Mouse (Mus musculus) retina, postnatal 7 days (tissue): ENCODE results near the gene Mctp1.
A peak's percentile ranks its signal among the peaks of the same experiment; 100 is the strongest.

Experiments
- DNase-seq: peaks from one replicate; pipeline ENCODE4 v3.0.0-alpha.2; 2012; ENCODE audit warnings: low read depth, low spot score

Mctp1 gene

DNA sequence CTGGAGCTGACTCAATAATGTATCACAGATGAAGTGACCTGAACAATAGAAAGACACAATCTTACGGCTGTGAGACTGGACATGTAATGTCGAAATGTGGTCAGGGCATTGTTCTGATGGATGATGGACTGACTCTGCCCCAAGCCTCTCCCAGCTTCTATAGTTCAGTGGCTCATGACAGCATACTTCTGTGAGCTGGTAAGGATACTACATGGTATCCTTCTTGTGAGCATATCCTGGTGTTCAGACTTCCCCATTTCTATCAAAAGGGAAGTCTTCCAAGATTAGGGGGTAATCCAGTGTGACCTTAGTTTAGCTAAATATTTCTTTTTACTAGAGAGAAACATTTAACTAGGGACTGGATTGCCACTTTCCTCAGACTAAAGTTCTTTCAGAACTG, 227.2 kb downstream of the Mctp1 start:
- no peak for DNase-seq

DNA sequence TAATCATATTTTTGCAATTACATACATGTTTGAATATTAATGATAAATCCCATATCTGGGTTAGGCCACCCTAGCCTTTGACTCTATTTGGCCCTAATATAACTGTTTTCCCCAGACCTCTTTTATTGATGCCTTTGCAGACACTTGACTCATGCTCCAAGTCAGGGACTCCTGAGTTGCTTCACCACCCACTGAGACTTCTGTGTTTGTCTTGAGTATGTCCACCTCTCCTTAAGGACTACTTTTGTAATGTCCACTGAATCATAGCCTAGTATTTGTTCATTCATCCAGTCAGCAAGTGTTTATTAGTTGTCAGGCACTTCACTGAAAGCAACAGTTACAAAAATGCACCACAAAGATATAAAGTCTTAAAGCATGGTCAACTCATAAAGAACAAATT, 235.8 kb downstream of the Mctp1 start:
- DNase-seq: no peak

DNA sequence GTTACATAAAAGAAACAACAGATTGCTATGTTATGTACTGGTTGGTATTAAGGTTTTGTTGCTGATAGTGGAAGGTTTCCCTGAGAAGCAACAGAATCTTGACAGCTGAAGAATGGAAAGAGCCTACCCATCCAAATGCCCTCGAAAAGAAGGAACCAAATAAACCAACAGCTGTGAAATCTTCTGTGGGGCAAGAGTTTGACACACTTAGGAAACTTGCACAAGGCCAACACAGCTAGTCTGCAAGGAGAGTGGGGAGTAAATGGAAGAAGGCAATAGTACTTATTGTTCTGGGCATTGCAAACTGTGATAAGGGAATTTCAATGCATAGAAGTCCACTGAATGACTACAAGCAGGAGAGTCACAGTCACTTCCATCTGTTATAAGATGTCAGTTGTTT, 236.2 kb downstream of the Mctp1 start:
- no peak for DNase-seq

DNA sequence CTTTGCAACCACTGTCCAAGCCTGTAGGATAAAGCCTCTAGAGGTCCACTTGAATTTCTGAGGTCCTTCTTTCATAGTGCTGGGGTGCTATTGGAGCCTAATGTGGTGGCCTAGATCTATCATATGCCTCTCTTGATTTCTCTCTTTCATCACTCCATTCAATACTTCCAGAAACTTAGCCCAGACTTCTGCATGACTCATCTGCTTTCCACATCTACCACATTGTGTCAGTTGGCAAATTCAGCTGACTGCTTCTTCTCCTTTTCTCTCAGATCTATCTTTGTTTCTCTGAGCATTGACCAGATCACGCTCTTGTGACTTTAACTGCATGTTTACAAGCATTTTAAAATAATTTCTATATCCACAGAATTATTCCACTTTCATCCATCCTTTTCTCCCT, 249.4 kb downstream of the Mctp1 start:
- DNase-seq: no peak

DNA sequence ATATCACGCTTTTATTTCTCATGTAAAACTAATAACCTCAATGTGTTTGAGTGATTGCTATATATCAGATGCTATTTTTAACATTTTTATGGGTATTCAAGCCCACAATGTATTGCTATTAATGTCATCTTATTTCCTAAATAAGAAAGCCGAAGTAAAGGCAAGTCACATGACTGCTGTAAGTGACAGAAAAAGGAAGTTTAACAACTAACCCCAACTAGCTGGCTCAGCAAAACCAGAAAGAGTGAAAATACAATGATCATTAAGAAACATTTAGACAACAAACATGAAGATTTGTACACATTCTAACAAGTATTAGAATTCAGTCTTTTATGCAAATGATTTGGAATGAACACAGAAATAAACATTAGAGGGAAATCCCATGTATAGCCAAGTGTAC, 253.9 kb downstream of the Mctp1 start:
- DNase-seq: no peak

DNA sequence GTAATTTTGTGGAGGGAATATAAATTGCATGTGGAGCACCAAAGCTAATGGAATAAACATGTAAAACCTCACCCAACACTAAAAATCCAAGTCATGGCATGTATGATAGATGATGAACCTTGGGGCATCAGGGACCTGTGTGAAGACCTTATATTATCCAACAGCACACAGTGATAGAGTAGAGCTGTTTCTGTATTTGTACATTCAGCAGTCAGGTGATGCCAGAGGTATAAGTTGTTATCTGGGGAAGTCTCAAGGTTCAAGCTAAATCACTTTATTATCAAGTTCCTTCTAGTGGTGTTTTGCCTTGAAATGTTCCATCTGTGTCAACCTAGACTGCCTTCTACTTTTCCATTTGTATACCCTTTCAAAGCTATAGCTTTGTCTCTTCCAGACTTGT, 275.2 kb downstream of the Mctp1 start:
- no peak for DNase-seq

DNA sequence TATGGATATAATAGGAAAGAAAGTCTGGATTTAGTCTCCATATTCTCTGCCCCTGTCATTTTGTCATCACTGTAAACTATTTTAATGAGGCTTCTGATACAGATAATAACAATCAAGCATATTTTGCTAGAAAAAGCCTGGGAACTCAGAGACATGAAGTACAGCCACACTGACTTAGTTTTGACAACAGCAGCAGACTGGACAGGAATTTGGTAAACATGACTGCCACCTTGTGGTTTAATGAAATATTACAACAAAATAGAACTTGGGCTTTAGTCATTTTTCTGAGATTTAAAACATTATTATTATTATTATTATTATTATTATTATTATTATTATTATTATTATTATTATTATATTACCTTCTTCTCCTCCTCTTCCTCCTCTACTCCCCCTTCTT, 297.0 kb downstream of the Mctp1 start:
- peak; percentile 14 for DNase-seq

DNA sequence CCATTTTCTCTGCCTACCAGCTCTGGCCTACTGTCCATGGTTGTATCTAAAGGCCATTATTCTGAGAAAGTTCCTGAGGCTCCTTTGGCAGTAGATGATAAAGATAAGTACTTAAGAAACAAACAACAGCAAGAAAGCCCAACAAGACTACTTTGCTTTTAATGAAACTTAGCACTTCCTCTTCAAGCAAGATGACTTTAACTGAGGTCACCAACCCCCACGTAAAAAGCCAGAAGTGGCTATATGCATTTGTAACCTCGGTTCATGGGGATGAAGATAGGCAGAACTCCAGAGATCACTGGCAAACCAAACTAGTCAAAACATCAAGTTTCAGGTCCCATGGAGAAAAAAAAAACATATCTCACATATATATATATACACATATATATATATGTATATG, 305.0 kb downstream of the Mctp1 start:
- DNase-seq: no peak

DNA sequence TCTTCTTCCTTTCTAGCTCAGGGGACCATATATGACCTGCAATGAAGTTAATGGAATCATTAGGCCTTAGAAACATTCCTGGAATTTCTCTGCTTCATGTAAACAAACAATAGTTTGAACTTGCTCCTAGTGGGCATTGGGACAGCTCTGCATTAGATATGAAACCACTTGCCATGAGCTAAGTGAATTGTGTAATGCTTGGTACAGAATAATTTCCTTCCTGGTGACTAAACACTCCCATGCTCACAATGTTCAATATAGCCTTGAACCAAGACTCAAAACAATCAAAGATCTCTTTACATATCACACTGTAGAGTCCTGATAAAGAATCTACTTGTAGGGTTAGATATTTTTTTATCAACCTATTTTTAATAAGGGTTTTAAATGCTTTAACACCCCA, 305.8 kb downstream of the Mctp1 start:
- no peak for DNase-seq

DNA sequence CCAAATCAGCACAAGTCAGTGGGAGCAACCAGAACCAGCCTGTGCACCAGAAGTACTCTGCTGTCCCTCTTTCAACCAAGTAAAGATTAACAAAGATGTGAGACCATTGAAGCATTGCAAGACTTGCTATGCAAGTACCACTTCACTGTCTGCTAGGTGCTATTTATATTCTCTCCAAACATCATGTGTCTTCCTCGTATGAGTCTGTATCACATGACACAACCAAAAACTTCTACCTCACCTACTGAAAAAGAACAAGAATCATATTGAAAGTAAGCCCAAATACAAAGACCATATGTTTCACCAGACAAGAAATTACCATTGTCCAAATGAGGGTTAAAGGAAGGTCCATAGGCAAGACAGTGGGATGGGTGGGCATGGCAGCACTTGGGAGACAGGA, 306.4 kb downstream of the Mctp1 start:
- DNase-seq: no peak

DNA sequence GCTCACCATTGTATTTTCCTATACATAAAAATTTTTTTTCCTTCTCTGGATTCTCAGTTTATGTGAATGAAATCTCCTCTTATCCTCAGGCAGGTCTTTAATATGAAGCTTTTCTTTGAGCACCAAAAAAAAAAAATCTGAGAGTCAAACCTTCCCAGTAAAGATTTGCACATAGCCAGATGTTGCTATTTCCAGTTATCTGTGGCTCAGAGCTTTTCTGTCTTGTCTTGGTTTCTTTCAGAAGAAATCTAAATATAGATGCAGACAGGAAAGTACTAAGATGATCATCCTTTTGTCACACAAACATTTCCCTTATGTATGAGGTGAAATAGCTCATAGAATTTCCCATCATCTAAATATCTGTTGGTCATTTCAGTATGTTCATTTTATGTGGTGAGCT, 349.7 kb downstream of the Mctp1 start:
- no peak for DNase-seq

DNA sequence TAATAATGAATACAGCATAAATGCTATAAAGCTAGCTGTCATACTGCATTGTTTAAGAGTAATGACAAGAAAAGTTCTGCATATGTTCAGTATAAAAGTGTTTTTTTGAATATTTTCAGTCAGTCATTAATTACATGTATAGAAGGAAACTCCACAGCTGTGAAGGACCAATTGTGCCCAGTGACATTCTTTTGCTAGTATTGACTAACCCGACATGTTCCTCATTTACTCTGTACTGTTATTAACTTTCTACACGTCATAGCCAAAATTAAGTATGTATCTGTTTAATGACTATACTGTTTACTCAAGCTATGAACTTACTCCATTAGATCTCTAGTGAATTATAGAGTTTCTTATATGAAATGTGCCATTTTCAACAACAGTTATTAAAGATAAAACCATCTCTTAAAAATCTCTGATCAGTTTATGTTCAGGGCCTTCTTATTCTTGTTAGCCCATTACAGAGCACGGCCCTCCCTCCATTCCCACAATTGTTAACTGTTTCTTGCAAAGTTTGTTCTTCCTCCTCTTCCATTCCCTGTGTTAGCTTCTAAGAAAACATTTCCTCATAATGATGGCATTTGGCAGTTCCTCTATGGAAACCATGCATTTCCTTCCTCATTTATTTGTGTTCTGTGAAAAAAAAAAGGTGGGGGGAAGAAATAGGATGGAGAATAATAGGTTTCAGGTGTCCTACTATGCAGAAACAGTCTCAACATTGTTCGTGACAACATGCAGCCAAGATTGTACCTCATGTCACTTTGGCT, 366.5 kb downstream of the Mctp1 start:
- no peak for DNase-seq

DNA sequence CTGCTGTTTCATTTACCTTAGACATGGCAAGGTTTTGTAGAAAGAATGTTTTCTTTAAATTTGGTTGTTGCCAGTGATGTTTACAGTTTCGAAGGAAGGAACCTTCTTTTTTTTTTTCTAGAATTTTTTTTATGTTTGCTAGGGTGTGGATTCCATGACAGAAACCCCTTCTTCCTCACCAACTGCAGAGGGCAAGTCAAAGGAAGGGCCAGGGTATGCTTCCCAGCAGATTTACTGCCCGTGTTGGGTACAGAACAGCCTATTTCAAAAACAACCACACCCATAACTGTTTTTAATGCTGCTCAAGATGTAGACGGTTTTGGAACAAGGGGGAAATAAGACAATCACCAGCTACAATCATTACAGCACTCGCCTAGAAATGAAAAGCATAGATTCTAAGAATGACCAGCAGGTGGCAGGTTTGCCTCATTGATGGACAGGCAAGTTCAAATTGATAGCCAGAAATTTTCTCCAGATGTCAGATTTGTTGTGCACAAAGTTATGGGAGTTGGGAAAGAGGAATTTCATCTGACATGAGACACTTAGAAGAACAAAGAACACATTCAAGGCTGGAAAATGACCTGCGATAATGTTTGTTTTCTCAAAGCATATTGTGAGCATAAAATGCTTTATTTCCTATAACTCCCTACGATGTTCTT, 375.6 kb downstream of the Mctp1 start:
- peak; percentile 34 for DNase-seq

DNA sequence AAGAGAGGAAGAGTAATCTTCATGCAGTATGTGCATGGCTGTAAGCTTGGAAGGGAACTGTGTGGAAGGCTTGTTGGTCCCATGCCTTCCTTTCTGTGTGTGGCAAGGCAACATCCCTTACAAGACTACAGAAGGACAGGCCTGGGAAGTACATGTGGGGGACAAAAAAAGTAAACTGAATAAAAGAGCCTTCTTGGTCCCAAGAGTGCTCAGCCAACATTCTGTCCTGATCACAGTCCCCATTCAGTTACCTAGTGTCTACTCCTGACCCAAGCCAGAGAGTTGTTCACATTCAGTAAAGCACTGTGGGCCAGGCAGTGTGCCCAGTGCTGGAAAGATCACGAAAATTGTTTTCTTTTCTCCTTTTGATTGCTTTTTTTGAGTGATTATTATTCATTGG, 415.3 kb downstream of the Mctp1 start:
- DNase-seq: no peak

DNA sequence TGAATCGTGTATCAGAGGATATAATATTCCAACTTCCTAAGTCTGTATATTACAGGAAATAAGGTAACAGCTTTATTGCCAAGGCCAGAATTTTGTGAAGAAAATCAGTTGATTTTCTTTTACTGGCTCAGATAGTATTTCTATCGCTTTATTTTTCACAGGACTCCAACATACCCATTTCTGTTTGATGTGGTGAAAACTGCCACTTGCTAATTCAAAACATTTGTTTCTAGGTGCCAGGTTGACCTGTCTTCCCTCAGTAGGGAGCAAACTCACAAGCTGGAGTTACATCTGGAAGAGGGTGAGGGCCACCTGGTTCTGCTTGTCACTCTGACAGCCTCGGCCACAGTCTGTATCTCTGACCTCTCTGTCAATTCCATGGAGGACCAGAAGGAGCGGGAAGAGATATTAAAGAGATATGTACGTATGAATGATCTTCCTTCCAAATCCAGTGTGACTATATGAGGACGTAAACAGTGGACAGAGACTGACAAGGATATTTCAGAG, 416.8 kb downstream of the Mctp1 start:
- DNase-seq: no peak

DNA sequence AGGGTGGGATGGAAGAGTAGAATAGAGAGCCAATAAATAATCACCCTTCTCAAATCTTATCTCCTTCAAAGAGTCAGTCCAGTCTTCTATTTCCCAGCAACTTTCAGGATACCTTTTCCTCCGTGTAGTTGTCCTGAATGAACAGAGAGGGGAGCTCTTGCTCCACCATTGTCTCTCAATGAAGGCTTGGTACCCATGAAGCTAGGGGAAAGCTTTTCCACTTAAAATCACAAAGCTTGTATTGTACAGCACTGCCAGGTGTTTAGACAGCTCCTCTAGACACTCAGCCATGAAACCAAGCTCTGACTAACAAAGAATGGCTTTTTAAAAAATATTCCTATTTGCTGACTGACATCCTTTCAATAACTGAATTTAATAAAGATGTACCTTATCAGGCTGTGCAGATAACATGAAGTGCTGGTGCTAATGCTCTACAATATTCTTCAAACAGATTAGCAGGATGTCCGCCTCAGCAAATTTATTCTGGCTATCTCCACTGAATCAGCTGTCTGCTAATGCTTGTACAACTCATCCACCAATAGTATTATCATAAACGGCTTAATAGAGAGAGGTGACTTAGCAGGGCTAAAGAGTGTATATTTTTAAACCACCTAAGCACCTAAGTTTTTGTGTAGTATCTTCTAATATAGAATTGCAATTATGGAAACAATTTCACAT, 417.9 kb downstream of the Mctp1 start:
- DNase-seq: peak; percentile 30

DNA sequence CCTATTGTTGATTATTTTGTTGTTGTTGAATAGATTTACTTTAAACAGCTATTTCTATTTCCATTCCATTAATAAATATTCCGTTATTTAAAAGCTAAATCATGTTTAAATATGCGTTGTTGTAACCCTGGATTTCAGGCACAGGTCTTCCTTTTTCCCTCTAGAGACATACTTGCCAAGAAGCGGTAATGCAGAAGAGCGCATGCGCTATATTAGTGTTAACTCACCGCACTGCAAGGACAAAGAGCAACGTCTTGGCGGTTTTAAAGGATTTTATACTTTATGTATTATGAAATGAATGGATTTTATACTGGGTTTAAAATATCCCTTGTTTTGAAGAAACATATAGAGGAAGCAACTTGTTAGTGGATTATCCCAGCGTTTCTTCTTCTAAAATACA, 418.6 kb downstream of the Mctp1 start:
- DNase-seq: no peak

DNA sequence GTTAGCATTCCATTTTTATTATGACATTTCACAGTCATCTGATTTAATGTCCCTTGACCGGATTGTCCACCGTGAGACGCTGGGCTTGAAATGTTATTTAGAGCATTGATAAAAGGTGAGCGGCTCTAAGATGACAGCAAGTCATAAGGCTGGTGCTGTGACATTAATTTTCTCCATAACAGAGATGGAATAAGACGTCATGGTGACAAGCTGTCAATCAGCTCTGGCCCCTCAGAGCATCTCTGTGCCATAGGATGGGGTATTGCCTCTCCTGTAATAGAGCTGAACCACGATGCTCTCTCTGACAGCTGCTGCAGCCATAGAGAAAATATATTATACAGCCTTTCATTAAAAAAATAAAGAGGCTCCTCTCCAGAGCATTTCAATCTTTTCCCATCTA, 419.5 kb downstream of the Mctp1 start:
- DNase-seq: no peak

DNA sequence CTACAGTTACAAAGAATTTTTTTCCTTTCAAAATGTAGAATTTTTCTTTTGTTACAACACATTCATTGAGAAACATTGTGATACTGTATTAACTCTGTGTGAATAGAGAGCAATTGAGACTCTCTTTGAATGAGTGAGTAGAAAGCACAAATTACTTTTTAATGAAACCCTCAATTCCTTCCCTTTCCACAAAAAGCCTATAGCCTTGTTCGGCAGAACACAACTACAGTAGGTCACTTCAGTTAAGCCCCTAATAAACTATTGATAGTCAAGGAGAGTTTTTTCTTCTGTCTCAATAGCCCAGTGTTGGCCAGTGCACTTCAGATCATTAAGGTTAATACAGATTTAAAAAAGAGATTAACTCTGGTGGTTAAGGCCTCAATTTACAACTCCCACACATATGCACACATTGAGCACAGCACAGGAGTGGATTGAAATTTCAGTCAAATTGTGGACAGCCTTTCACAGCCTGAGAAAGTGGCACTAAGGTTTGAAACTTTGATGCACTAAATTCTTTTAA, 424.6 kb downstream of the Mctp1 start:
- DNase-seq: no peak

DNA sequence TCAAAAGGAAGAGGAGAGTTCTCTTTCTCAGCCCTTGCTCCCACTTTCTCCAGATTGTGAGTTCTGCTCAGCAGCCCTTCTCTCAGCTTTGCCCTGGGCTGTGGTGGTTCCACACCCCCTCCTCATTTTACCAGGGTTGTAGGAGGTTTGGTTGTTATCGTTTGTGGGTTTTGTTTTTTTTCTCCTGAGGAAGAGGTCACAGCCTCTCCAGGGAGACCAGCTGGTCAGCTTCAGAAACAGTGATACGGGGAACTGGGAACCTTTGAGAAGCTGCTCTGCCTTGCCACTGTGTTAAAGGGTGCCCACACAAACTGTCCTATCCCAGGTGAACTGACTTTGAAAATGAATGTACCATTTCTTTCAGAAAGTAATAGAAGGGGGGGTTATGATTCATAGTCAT, 425.5 kb downstream of the Mctp1 start:
- no peak for DNase-seq

DNA sequence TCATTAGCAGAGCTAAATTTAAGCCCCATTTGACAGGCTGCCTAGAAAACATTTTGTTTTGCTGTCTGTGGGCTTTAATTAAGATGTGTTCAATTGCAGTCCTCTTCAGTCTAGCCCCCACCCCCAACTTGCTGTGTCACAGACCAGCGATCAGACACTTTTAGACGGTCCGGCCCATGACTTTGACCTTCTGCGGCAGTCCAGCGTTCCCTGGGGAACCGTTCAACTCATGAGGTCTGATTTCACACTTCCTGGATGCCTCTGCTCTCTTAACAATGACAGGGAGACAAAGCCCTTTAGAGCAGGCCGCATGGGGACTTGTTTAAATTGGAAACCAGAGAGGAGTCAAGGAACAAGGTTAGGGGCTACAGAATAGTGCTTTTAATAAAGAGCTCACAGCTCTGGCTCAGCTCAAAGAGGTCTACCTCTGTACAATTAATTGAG, 426.2 kb downstream of the Mctp1 start:
- no peak for DNase-seq

DNA sequence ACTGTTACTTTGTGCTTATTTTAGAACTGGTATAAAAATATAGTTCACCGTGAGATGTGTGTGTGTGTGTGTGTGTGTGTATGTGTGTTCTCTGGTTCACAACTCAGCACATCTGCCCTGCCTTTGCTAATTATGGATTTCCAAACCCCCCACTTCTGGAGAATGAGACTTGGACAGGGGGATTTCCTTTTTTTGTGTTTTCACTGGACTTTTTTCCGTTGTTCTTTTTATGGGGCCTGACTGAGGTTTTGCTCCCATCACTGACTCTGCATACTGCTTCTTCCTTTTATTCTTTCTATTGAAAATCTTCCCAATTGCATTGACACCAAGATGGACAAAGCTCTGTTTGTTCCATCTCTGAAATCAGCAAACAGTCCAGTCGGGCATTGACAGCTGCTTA, 438.7 kb downstream of the Mctp1 start:
- DNase-seq: no peak
